Mouse (Mus musculus): ENCODE results near the gene Tead1.

Tead1 gene

GRCm38 (mm10) chr7:112819833-112820232 is 140.7 kb downstream of the Tead1 start:
- DNase-seq (ENCODE audit: low spot score): no peak

GRCm38 (mm10) chr7:112822879-112823278 is 143.8 kb downstream of the Tead1 start:
- DNase-seq (ENCODE audit: low spot score): peak; percentile 46

DNA sequence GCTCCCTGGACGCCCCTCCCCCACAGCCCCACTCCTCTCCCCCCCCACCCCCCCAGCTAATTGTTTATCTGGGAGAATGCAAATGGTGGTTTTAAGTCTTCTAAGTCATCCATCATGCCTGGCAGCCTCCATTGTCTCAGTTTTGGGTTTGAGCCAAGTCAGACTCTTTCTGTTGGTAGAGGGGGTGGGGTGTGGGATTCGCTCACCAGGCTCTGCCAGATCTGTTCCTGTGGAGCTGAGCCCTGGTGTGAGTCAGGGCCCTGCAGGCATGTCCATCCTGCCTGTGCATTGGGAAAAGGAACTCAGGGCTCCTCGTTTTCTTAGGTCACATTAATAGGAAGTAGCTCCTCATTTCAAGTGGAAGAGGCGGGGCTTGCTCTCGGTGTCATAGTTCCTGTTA is 144.5 kb downstream of the Tead1 start:
- peak; percentile 83 for DNase-seq (ENCODE audit: low spot score)

DNA sequence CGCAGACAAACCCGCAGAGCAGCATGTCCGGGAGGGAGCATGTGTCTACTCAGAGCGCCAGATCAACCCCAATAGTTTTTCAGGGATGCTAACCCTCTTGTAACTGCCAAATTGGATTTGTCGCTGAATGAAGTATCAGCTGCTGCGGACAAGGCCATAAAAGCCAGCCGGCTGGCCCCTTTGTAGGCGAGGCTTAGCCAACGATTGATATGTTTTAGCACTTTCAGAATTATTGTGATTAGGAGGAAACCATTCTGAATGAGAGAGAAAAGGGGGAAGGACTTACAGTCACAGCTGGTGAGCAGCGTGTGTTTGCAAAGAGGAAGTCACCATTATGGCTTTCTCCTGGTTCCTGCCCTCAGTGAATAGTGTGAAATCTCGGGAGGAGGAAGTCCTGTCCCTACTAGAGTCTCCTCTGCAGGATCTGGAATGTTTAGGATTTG is 146.2 kb downstream of the Tead1 start:
- no peak for DNase-seq (ENCODE audit: low spot score)

GRCm38 (mm10) chr7:112826114-112826911 is 147.2 kb downstream of the Tead1 start:
- DNase-seq (ENCODE audit: low spot score): peak; percentile 36

DNA sequence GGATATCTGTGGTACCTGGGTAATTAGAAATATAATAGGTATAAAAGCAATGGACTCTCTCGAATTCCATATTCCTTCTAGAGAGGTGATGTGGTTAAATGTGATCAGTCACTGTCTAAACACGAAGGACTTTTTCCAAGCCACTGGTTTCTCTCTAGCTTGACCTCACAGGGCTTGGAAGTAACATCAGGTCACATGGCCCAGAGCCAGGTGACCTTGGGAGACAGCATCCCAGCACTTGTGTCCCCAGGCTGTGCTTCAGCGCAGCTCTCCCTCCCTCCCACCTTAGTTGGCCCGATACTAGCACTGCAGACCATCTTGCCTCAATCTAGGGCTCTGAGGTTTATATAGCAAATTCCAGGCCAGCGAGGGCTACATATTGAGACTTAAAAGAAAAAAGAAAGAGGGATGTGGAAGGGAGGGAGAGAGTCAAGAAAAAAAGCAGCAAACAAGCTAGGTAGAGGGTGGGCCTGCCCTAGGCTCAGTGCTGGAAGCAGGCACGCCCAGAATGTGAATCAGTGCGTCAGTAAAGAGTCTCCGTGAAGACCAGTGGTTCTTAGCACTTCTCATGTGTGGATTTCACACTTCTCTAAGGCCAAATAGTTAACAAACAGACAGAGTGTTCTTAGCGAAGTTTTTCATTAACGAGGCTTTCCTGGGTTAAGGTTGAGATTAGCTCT is 149.0 kb downstream of the Tead1 start:
- DNase-seq (ENCODE audit: low spot score): peak; percentile 74

GRCm38 (mm10) chr7:112828696-112829022 is 149.5 kb downstream of the Tead1 start:
- DNase-seq (ENCODE audit: low spot score): no peak

DNA sequence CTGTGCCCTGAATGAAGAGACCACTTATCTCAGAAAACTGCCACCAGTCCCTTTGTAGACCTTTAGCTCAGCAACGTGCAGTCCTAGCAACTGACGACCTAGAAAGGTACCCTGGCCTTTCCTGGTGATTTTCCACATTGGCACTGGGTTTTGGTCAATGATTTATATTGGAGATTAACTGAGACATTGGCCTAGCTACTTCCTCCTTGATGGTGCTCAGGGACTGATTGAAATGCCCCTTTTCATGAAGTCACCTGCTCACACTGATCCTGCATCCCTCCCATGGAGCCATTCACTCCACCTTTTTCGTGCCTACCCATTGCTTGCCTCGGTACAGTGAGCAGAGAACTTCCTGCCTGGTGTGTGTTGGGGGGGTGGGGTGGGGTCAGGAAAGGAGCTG is 151.8 kb downstream of the Tead1 start:
- DNase-seq (ENCODE audit: low spot score): no peak

GRCm38 (mm10) chr7:112831446-112831845 is 152.3 kb downstream of the Tead1 start:
- no peak for DNase-seq (ENCODE audit: low spot score)

GRCm38 (mm10) chr7:112833132-112833531 is 154.0 kb downstream of the Tead1 start:
- DNase-seq (ENCODE audit: low spot score): no peak

GRCm38 (mm10) chr7:112836076-112836475 is 157.0 kb downstream of the Tead1 start:
- no peak for DNase-seq (ENCODE audit: low spot score)

GRCm38 (mm10) chr7:112838131-112838530 is 159.0 kb downstream of the Tead1 start:
- no peak for DNase-seq (ENCODE audit: low spot score)

DNA sequence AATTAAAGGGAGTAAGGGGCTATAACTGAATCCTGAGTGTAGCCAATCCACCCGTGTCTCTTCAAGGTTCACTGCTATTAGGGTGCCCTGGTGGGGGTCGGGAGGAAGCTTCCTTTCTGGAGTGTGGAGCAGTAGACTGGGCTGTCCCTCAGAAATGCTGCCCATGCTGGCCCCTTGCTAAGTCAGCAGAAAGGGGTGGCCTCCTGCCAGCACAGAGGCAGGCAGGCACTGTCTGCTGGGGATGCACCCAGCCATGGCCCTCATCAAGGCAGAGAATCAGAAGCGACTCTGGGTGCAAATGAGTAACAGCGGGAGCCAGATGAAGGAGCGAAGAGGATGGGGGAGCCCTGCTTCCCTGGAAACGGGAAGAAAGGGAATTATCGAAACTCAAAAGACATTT is 161.2 kb downstream of the Tead1 start:
- no peak for DNase-seq (ENCODE audit: low spot score)

GRCm38 (mm10) chr7:112840890-112841289 is 161.8 kb downstream of the Tead1 start:
- DNase-seq (ENCODE audit: low spot score): no peak

GRCm38 (mm10) chr7:112841484-112841883 is 162.4 kb downstream of the Tead1 start:
- DNase-seq (ENCODE audit: low spot score): no peak

DNA sequence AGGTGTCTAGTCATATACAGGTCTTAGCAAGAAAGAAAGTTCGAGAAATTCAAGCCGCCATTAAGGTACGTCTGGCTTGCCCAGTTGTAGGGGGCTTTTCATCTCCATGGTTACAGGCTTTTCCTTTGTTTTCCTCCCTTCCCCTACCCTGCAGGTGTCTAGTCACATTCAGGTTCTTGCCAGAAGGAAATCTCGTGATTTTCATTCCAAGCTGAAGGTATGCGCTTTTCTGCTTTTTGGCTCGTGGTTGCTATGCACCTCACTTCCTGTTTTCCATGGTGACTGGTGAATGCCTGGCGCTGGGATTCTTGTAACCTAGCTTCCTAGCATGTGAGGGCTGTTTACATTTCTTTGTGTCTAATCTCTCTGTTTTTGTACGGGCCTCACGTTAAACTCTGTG is 162.8 kb downstream of the Tead1 start:
- peak; percentile 66 for DNase-seq (ENCODE audit: low spot score)

DNA sequence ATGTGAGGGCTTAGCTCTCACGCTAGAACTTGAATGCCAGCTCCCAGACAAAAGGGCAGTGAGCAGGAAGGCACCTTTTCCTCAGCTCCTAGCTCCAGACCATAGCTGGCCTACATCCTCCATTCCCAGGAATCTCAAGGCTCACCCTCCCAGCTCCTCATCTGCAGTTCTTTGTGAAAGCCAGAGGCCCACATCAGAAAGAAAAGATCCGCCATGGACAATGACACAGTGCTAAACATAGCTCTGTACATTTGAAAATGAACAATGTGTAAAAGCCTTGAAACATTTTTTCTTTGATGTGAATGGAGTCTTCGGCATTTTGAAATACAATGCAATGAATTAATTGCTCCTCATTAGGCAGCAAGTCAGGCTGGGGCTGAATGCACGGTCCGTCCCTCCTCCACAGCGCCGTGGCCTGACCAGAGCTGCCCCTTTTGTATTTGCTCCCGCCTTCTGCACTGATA is 172.2 kb downstream of the Tead1 start:
- no peak for DNase-seq (ENCODE audit: low spot score)

DNA sequence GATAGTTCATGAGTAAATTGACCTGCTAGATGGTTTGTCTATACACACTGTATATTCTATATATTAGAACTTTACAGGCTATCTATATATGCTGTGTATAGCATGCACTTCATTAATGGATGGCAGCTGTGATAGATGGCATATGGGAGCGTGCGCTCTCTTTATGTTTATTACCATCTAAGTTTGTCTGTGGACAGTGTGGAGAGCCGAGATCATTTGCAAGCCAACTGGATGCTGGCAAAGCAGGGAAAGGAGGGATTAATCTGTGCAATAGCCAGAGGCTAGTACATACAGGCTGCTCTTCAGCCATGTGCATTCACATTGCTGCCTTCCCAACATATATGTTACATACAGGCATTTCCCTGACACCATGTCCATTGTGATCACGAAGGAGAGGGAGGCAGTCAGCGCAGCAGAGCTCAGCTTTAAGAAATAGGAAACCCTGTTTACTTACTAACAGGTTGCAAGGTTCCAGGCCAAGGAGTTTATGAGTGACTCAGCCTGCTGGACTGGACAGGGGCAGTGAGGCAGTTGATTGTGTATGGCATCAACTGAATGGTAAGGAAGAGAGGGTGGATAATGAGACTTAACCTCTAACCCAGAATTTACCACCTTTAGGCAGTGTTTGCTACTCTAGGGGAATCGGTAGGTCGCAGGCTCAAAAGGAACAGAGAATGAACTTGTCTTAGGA is 173.2 kb downstream of the Tead1 start:
- no peak for DNase-seq (ENCODE audit: low spot score)

DNA sequence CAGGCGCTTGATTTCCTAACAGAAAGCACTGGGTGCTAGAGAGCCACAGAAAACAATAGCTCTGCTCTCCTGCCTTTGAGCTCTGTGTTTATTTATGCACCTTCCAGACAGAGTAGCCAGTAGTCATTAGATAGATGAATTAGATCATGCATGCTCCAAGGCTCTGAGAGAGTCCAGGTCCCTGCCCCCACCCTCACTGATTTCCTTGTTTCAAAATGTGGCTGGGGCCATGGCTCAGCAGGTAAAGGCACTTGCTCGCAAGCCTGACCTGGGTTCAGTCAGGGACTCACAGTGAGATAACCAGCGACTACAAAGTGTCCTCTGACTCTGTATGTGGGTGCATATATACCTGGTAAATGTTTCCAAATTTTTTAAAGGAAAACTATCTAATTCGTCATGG is 174.7 kb downstream of the Tead1 start:
- DNase-seq (ENCODE audit: low spot score): no peak

- no peak for DNase-seq (ENCODE audit: low spot score)
These were observed 175.4 kb downstream of the Tead1 start for GRCm38 (mm10) chr7:112854516-112854915.

DNA sequence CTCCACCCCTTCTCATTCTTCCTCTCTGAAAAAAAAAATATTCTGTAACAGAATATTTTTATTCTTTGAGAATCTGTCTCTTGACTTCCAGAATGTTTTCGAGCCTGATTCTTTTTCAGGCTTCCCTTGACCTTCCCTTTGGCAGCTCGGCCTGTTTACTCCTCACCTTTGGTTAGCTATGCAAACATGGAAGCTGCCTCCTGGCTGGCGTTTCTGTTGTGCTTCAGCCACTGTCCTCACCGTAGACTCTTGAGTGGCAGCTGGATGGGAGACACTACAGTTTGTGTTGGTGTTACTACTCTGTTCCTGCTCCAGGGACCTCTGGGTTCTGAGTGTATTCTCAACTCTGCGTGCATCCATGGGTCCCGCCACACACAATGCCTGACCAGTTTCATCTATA is 176.3 kb downstream of the Tead1 start:
- no peak for DNase-seq (ENCODE audit: low spot score)

- DNase-seq (ENCODE audit: low spot score): no peak
These were observed 177.0 kb downstream of the Tead1 start for GRCm38 (mm10) chr7:112856121-112856571.

DNA sequence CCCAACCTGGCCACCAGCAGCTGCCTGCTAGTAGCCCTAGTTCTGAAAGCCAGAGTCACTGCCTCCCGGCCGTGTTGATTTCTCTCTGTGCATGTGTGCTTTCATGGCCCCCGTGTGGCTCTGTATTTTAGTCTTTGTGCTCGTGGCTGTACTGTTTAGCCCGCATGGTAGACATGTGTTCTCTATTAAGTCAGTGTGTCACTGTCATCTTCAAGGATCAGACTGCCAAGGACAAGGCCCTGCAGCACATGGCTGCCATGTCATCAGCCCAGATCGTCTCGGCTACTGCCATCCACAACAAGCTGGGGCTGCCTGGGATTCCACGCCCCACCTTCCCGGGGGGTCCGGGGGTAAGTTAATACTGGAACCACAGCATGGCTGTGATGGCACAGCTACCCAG is 177.5 kb downstream of the Tead1 start:
- DNase-seq (ENCODE audit: low spot score): no peak

All from lung, postnatal 25 days (tissue).